Mouse (Mus musculus): ENCODE measurements at regions not wholly inside any gene's neighbourhood (a gene's known extent, or its start where the extent isn't known, plus 50 kb on each side); places are given as distances from the start of the nearest gene placed in this dataset.
"Not testable (repeated sequence)": the region's sequence is repeated elsewhere in the genome, so short reads cannot be mapped to it uniquely, and the experiment has no call there.

DNA sequence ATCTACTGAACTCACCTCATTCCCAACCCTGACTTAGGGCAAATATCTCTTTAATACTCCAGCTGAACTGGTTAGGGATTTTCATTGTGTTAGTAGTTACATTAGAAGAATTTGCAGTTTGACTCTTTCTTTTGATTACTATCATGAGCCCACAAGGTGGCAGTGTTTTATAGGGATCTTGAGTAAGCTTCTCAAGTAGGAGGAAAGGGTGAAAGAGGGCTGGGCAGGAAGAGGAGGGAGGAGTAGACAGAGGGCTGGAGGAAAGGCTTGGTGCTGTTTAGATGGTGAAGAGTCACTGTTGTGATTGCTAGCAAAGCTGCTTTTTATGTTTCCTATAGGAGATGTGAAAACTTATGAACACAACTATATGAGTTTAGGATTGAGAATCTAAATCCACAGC lies 793.1 kb downstream of the Dad1 start:
- TF ChIP-seq CTCF (IDR thresholded peaks at IDR 0.05; ENCODE audit: borderline replicate concordance, insufficient read depth, low read depth, low read length); POLR2A (IDR thresholded peaks at IDR 0.05; ENCODE audit: borderline replicate concordance, insufficient read depth, low read length): not testable (repeated sequence)

Measured in cerebellum, adult 2 months (tissue).